Mouse (Mus musculus): Measurements from ENCODE around the gene Apoc4. TPM values are rescaled to one million over a fixed set of nuclear protein-coding genes. Genes with fewer than 3 reads are reported as not detected.

Gene Apoc4
- total RNA-seq, 2 experiments from 2014 or later, result not detected

DNA sequence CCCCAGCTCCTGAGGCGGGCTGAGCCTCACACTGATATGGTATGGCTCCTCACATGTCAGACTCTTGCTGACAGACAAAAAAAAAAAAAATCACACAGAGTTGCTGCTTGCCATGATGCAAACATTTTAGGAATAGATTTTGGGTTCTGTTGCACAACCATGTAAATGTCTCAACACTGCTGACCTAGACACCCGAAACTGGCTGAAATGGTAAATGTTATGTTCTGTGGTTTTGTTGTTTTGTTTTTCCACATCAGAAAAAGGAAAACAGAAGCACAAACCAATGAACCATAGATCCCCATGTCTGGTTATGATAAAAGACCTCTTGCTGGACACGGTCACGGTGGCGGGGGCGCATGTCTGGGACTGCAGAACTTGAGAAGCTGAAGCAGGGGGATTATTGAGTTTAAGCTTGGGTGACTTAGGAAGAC, 2.5 kb upstream of the Apoc4 start:
- TF ChIP-seq CTCF (conservative IDR thresholded peaks at IDR 0.05), result no peak
- Histone ChIP-seq H3K4me3 (no peak overlapping the region), H3K27ac (no peak overlapping the region)
- no peak for DNase-seq (ENCODE audit: low spot score in 2 of 2)

DNA sequence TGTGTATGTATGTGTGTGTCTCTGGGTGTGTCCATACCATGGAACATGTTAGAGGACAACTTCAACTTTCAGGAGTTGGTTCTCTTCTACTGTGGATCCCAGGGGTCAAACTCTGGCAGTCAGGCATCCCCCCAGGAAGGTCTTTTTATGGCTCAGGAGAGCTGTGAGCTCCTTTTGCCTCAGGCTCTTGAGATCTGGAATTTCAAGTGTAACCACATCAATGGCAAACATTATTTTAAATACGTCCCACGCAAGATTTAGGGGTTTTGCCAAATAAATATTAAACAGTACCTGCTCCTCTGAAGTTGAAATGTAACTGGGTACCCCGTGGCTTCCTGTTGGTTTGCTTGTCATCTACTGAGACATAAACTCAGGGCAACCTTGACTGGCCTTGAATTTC, 1.7 kb upstream of the Apoc4 start:
- H3K4me3 ChIP-seq, result no peak overlapping the region
- no peak overlapping the region for H3K27ac ChIP-seq
- TF ChIP-seq CTCF (conservative IDR thresholded peaks at IDR 0.05), result no peak
- DNase-seq (ENCODE audit: low spot score in 2 of 2), result no peak

DNA sequence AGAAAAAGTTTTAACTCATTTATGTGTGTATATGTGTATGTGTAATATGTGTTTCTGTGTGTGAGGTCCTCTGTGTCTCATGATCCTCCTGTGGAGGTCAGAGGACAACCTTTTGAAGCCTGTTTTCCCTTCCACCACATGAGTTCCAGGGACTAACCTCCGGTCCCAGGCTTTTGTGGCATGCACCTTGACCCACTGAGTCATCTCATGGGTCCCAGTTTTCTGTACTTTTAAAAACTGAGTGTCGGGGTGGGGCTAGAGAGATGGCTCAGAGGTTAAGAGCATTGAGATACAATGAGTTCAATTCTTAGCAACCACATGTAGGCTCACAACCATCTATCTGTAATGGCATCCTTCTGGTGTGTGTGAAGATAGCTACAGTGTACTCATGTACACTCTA, 577 bp downstream of the Apoc4 start:
- Histone ChIP-seq H3K27ac (no peak overlapping the region), H3K4me3 (no peak overlapping the region)
- TF ChIP-seq CTCF (conservative IDR thresholded peaks at IDR 0.05), result no peak
- no peak for DNase-seq (ENCODE audit: low spot score in 2 of 2)

DNA sequence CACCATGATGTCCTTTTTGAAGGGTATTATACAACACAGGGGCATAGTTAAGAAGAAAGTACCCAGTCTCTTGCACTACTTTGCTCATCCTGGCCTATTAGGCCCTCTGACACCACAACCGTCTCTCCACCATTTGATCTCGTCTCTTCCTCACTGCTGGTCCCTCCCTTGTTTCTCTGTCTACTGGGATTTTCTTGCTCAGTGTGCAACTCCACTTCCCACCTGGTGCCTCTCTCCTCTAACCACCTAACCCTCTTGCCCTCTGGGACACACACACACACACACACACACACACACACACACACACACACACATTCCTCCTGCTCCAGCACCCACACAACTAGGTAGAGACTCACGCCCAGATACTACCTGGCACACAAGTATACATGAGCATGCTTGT, 2.4 kb downstream of the Apoc4 start:
- TF ChIP-seq CTCF (conservative IDR thresholded peaks at IDR 0.05), result no peak
- Histone ChIP-seq H3K27ac (no peak overlapping the region), H3K4me3 (no peak overlapping the region)
- no peak for DNase-seq (ENCODE audit: low spot score in 2 of 2)

DNA sequence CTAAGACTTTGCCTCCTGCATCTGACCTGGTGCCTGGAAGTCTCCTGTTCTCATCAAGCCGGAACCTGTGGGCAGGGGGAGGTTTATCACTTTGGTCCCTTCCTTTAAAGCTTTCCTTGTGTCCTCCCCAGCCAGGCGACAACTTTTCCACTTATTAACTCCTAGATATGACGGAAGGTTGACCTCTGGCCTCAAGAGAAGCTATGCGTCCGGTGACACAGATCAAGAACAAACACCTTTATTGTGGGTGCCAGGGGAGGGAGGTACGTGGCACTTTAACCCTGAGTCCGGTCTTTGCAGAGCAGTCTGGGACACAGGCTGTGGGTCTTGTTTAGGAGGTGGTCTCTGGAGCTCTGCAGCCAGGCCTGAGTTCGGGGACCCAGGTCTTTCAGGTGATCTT, 3.4 kb downstream of the Apoc4 start, which contains the start of gene Apoc2:
TSS of gene Apoc2 (minus strand) at position 70 of the 400 bp plus-strand sequence.
- H3K4me3 ChIP-seq, result no peak within 1 kb of the TSS
- no peak for TF ChIP-seq CTCF (conservative IDR thresholded peaks at IDR 0.05)
- no peak for DNase-seq (ENCODE audit: low spot score in 2 of 2)
- H3K27ac ChIP-seq, result no peak within 1 kb of the TSS

DNA sequence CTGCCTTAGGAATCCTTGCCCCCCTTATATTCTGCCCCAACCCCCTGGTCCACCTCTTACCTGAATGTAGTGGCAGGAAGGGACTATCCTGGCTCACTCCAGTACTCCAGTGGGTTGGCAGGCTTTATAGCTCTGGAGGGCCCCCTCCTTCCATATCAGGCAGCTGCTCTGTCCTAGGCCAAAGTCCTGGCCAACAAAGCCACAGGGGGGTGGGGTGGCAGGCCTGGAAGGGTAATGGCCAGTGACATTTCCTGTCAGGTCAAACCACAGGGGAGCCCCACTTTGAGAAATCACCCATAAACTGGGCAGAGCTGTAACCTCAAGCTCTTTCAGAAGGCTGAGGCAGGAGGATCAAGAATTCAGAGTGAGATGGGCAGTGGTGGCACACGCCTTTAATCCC, 4.6 kb downstream of the Apoc4 start:
- Histone ChIP-seq H3K27ac (no peak overlapping the region), H3K4me3 (no peak overlapping the region)
- TF ChIP-seq CTCF (conservative IDR thresholded peaks at IDR 0.05), result no peak
- DNase-seq (ENCODE audit: low spot score in 2 of 2), result no peak

DNA sequence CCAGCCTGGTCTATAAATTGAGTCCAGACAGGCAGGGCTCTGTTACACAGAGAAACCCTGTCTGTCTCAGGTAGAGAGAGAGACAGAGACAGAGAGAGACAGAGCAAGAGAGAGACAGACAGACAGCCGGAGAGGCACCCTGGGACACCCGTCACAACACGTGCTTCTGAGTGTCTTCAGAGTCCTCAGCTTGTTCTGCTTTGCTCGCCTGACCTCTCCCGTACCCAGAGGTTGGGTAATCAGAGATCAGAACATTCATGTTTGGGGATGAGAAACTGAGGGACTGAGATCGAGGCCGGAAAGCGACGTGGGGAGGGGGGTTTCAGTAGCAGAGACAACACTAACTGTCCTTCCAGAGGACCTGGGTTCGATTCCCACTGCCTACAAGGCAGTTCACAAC, 5.5 kb downstream of the Apoc4 start:
- DNase-seq (ENCODE audit: low spot score in 2 of 2), result no peak
- no peak for TF ChIP-seq CTCF (conservative IDR thresholded peaks at IDR 0.05)
- no peak overlapping the region for H3K27ac ChIP-seq
- H3K4me3 ChIP-seq, result no peak overlapping the region

DNA sequence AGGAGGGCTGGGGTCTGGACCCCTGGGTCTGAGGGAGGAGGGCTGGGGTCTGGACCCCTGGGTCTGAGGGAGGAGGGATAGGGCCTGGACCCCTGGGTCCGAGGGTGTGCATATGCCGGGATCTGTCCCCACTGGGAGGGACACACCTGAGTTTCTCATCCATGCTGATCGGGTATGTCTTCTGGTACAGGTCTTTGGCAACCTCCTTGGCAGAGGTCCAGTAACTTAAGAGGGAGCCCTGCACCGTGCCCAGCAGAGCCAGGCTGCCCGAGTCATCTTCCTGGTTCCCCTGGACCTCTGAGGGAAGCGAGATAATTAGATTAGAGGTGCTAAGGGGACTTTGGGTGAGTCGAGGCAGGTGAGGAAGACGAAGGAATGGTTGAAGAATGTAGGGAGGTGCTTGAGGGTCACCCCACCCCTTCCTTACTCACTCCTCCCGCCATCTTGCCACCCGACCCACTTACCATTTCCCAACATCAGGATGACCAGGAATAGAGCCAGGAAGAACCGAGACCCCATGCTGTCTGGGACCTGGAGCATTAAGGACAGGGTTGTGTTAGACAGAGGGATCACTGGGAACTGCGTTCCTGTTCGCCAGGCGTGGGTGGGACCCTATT, 8.1 kb downstream of the Apoc4 start:
- no peak overlapping the region for H3K27ac ChIP-seq
- no peak overlapping the region for H3K4me3 ChIP-seq
- no peak for TF ChIP-seq CTCF (conservative IDR thresholded peaks at IDR 0.05)
- no peak for DNase-seq (ENCODE audit: low spot score in 2 of 2)

DNA sequence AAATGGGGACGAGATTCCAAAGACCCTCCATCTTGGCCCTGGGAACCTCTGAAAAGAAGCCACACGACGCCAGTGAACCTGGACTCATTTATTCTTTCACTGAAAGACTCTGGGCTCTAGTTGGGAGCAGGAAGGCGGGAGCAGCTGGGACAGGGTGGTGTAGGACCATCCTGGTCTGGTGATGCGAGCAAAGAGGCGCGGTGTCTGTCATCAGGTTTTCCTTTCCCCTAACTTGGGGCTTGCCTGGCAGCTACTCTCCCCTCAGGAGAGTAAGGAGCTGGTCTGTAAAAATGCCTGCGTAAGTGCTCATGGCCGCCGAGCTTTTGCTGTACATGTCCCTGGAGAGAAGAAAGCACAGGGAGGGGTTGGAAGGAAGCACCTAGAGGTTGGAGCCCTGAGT, 9.8 kb downstream of the Apoc4 start:
- TF ChIP-seq CTCF (conservative IDR thresholded peaks at IDR 0.05), result no peak
- DNase-seq (ENCODE audit: low spot score in 2 of 2), result no peak
- H3K4me3 ChIP-seq, result no peak overlapping the region
- no peak overlapping the region for H3K27ac ChIP-seq

DNA sequence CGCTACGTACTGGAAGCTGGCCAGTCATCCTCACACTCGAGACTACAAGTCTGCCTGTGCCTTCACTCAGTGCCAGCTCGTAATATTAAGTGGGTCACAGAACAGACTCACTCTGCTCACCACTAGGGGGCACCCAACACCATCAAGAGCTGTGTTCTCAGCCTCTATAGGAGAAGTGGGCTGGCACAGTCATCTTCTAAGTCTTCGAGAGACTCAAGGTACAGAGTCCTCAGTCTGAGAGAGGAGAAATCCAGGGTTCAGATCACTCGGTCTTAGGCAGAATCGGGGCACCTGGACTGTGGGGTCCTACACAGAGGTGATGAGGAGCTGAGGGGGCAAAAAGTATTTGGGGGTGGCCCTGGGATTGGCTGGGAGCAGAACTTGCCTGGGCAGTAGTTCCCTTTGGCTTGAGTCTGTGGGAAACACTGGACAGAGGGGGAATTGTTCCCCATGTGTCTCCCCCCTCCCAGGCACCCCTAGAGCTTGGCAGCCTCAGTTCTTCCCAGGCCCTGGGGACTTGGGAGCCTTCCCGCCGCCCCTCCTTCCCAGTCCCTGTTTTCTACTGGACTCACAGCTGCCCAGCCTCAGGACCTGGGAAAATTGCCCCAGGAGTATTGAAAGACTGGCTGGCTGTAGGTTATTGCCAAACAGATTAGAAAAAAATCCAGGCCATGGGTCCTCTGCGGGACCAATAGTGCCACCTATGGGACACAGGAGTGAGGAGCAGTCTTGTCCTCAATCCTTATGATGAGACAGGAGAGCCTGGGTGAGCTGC, 12.1 kb downstream of the Apoc4 start:
- peak overlapping the region; percentile 80 for H3K27ac ChIP-seq
- TF ChIP-seq CTCF (conservative IDR thresholded peaks at IDR 0.05), result peak; percentile 84
- DNase-seq (ENCODE audit: low spot score in 2 of 2), result peak; percentile 94 to 96
- no peak overlapping the region for H3K4me3 ChIP-seq

DNA sequence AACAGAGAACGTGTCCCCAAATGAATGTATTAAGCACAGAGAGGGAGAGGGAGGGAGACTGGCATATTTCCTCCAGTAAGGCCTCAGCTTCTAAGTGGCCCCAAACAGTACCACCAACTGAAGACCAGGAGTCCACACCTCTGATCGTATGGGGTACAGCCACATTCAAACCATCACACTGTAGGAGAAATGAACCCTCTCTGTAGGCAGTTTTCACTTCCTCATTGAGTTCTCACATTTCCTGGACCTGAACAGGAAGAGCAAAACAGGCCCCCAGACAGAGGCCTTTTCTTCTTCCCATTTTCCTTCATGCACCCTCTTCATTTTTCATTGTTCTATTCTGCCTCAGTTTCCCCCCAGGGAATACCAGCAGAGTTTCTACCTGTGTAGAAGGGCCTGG, 13.8 kb downstream of the Apoc4 start:
- no peak for TF ChIP-seq CTCF (conservative IDR thresholded peaks at IDR 0.05)
- no peak for DNase-seq (ENCODE audit: low spot score in 2 of 2)
- Histone ChIP-seq H3K27ac (0 out of 2 replicates have a peak overlapping the region, but pooled peaks have one; percentile 5), H3K4me3 (no peak overlapping the region)

DNA sequence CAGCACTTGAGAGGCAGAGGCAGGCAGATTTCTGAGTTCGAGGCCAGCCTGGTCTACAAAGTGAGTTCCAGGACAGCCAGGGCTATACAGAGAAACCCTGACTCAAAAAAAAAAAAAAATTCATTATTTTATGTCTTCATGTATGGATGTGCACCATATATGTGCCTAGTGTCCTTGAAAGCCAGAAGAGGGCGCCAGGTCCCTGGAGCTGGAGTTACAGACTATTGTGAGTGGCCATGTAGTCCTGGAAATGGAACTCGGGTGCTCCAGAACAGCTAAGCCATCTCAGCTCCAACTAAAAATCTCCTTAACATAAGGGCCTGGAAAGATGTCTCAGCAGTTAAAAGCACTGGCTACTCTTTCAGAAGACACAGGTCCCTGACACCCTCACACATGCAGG, 14.5 kb downstream of the Apoc4 start:
- DNase-seq (ENCODE audit: low spot score in 2 of 2), result no peak
- peak; percentile 52 for TF ChIP-seq CTCF (conservative IDR thresholded peaks at IDR 0.05)
- H3K4me3 ChIP-seq, result no peak overlapping the region

DNA sequence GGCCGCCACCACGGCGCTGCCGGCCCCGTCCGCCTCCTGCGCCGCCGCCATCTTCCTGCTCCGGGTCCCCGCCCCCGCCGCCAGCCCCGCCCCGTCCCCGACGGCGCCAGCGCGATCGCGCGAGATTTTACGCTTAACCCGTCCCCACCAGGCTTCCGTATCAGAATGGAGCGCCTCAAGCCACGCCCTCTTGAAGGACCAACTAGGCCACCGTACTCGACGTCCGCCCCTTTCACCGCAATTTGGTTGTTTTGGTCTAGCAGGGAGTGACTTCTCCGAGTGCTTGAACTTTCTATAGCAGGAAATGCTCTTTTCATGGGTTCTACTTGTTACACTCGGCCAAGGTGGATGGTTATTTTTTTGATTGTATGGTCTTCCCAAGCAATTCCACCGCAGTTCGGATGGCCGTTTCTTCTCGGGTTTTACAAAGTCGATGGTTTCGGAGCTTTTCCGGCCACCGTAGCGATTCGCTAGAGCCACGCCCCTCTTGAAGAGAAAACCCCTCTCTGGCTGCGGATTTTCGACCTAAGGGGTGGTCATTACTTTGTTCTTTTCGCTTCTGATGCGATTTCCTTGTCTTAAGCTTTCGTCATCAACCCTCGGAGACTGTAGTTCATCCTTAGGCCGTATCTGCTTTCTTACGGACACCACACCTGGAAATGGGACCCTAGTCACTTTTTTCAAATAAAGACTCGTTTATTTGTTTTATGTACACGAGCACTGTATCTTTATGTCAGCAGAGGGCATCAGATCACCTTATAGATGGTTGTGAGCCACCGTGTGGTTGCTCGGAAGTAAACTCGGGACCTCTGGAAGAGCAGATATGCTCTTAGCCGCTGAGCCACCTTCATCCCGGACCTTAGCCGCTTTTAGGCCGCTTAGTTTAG, 16.1 kb downstream of the Apoc4 start, which contains the start of gene Clptm1:
TSS of gene Clptm1 (minus strand) at position 79 of the 887 bp plus-strand sequence.
- DNase-seq (ENCODE audit: low spot score in 2 of 2), result peak; percentile 97 to 98
- Histone ChIP-seq H3K4me3 (peak within 1 kb of the TSS; percentile 71), H3K27ac (peak within 1 kb of the TSS; percentile 97)
- peak; percentile 66 for TF ChIP-seq CTCF (conservative IDR thresholded peaks at IDR 0.05)

More for the DNA sequence above, 14.5 kb downstream of the Apoc4 start:
- H3K27ac ChIP-seq, result 0 out of 2 replicates have a peak overlapping the region, but pooled peaks have one; percentile 5

Measured in layer of hippocampus, adult 2 months (tissue).